Mouse (Mus musculus): ENCODE data around the gene Nlrc5. TPM values are rescaled to one million over a fixed set of nuclear protein-coding genes. Genes with fewer than 3 reads are reported as not detected.

Gene Nlrc5
- total and polyA plus RNA-seq, 3 experiments: 0.03 TPM; not detected in 2

DNA sequence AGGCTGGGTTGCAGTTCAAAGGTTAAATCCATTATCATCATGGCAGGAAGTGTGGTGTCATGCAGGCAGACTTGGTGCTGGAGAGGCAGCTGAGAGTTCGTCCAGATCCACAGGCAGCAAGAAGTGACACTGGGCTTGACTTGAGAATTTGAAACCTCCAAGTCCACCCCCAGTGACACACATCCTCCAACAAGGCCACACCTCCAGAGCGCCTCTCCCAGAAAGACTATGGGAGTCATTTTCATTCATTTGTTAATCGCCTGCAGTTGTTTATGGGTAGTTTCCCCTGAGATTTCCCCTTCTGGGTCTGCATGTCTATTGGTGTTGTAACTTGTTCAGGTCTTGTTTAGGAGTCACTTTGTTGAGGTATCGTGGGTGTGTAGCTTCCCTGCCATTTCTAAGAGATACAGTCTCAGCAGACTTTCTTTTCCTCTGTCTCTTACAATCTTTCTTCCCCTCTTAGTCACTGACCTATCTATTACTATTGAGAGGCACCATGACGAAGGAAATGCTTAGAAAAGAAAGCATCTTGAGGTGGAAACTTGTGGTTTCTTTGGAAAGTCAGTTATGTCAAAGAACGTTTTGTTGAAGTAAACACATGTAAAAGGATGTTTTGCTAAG, 19.8 kb downstream of the Nlrc5 start:
- H3K4me3 ChIP-seq (ENCODE audit: control insufficient read depth in 1 of 2, insufficient read depth in 1 of 2, low read depth in 2 of 2, low read length in 2 of 2): no peak overlapping the region
- no peak for DNase-seq (ENCODE audit: low read depth, low spot score)
- no peak for TF ChIP-seq BHLHE40 (IDR thresholded peaks at IDR 0.05; ENCODE audit: borderline replicate concordance, low read depth, low read length)
- H3K9ac ChIP-seq (ENCODE audit: control insufficient read depth, low read depth, low read length, poor library complexity, severe bottlenecking): no peak overlapping the region
- no peaks in the 10 kb centered on the region for H3K79me2 ChIP-seq (ENCODE audit: control insufficient read depth, insufficient read depth, low read length, poor library complexity)
- H3K27me3 ChIP-seq (ENCODE audit: control insufficient read depth in 1 of 2, insufficient read depth in 2 of 2, low read length in 2 of 2): peaks cover 3 to 4% of the 10 kb centered on the region in 2 experiments
- H3K9me3 ChIP-seq (replicated peaks; ENCODE audit: insufficient read depth, low read length): no peaks in the 10 kb centered on the region
- H3K36me3 ChIP-seq (ENCODE audit: control insufficient read depth in 1 of 2, insufficient read depth in 2 of 2, low read length in 2 of 2): no peaks in the 10 kb centered on the region
- H3K4me1 ChIP-seq (ENCODE audit: control insufficient read depth in 1 of 2, insufficient read depth in 2 of 2, low read length in 2 of 2): no peaks in the 10 kb centered on the region
- no peak overlapping the region for H3K27ac ChIP-seq (ENCODE audit: control insufficient read depth, low read depth, low read length)

DNA sequence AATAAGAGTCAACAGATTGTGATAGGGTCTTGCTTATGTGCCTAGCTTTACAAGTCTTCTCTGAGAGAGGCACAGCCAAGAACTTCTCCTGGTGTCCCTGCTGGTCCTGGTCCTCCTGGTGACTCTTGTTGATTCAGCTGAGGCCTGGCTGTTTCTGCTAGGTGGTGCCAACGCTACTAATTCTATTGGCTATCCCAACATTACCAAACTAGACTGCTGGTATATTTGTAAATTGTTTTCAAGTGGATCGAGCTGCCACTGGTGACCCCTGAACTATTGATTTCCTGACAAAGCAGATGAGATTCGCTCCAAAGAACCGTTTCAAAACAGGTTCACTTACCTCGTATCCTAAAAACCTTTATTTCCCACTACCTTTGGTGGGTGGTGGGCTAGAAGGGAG, 20.7 kb downstream of the Nlrc5 start:
- no peaks in the 10 kb centered on the region for H3K9me3 ChIP-seq (replicated peaks; ENCODE audit: insufficient read depth, low read length)
- H3K4me3 ChIP-seq (ENCODE audit: control insufficient read depth in 1 of 2, insufficient read depth in 1 of 2, low read depth in 2 of 2, low read length in 2 of 2): no peak overlapping the region
- no peak for TF ChIP-seq MAZ (IDR thresholded peaks at IDR 0.05; ENCODE audit: low read depth, low read length)
- no peak for TF ChIP-seq ELF1 (IDR thresholded peaks at IDR 0.05; ENCODE audit: low read depth, low read length)
- no peak for TF ChIP-seq MEF2A (IDR thresholded peaks at IDR 0.05; ENCODE audit: extremely low read depth, insufficient replicate concordance, low read depth, low read length, poor library complexity, severe bottlenecking)
- TF ChIP-seq BHLHE40 (IDR thresholded peaks at IDR 0.05; ENCODE audit: borderline replicate concordance, low read depth, low read length): no peak
- no peak for TF ChIP-seq EP300 (IDR thresholded peaks at IDR 0.05; ENCODE audit: low read depth in 1 of 2, low read length in 2 of 2)
- no peak for TF ChIP-seq ZMIZ1 (IDR thresholded peaks at IDR 0.05; ENCODE audit: low read depth, low read length)
- no peak for DNase-seq (ENCODE audit: low read depth, low spot score)
- H3K9ac ChIP-seq (ENCODE audit: control insufficient read depth, low read depth, low read length, poor library complexity, severe bottlenecking): no peak overlapping the region
- H3K27ac ChIP-seq (ENCODE audit: control insufficient read depth, low read depth, low read length): no peak overlapping the region
- peaks cover 3 to 4% of the 10 kb centered on the region in 2 experiments for H3K27me3 ChIP-seq (ENCODE audit: control insufficient read depth in 1 of 2, insufficient read depth in 2 of 2, low read length in 2 of 2)
- H3K4me1 ChIP-seq (ENCODE audit: control insufficient read depth in 1 of 2, insufficient read depth in 2 of 2, low read length in 2 of 2): no peaks in the 10 kb centered on the region
- no peaks in the 10 kb centered on the region for H3K36me3 ChIP-seq (ENCODE audit: control insufficient read depth in 1 of 2, insufficient read depth in 2 of 2, low read length in 2 of 2)
- no peaks in the 10 kb centered on the region for H3K79me2 ChIP-seq (ENCODE audit: control insufficient read depth, insufficient read depth, low read length, poor library complexity)

DNA sequence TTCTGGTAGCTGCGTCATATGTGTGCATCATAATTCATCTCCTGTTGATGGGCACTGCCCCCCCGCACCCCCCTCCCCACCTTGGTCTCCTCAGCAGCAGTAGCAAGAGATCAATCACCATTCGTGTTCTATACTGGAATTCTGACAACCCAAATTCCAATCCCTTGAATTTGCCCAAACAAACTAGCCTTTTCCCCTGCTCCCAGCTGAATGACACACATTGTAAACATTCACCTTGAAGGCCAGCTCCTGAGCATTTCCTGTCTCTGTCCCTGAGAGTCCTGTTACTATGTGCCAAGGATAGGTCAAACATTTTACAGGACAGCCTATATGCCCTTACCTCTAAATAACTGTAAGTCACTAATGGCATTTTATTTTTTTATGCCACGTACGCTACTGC, 21.9 kb downstream of the Nlrc5 start:
- no peak for DNase-seq (ENCODE audit: low read depth, low spot score)
- peaks cover 3 to 4% of the 10 kb centered on the region in 2 experiments for H3K27me3 ChIP-seq (ENCODE audit: control insufficient read depth in 1 of 2, insufficient read depth in 2 of 2, low read length in 2 of 2)
- H3K4me3 ChIP-seq (ENCODE audit: control insufficient read depth in 1 of 2, insufficient read depth in 1 of 2, low read depth in 2 of 2, low read length in 2 of 2): no peak overlapping the region
- no peaks in the 10 kb centered on the region for H3K79me2 ChIP-seq (ENCODE audit: control insufficient read depth, insufficient read depth, low read length, poor library complexity)
- H3K9ac ChIP-seq (ENCODE audit: control insufficient read depth, low read depth, low read length, poor library complexity, severe bottlenecking): no peak overlapping the region
- no peaks in the 10 kb centered on the region for H3K36me3 ChIP-seq (ENCODE audit: control insufficient read depth in 1 of 2, insufficient read depth in 2 of 2, low read length in 2 of 2)
- H3K4me1 ChIP-seq (ENCODE audit: control insufficient read depth in 1 of 2, insufficient read depth in 2 of 2, low read length in 2 of 2): no peaks in the 10 kb centered on the region
- TF ChIP-seq UBTF (IDR thresholded peaks at IDR 0.05; ENCODE audit: borderline replicate concordance, insufficient read depth, low read depth, low read length): no peak
- TF ChIP-seq MYC (IDR thresholded peaks at IDR 0.05; ENCODE audit: low read depth, low read length): no peak
- H3K9me3 ChIP-seq (replicated peaks; ENCODE audit: insufficient read depth, low read length): no peaks in the 10 kb centered on the region
- H3K27ac ChIP-seq (ENCODE audit: control insufficient read depth, low read depth, low read length): no peak overlapping the region
